Mouse (Mus musculus) gastrocnemius, postnatal 4 days (tissue): Measurements from ENCODE around the gene Gcgr. TPM values are rescaled to one million over a fixed set of nuclear protein-coding genes. Genes with fewer than 3 reads are reported as not detected.

Source experiments
- DNase-seq, 2 experiments: peaks; one replicate each; pipeline ENCODE4 v3.0.0; 2021 to 2022; ENCODE audit warnings: low spot score in 2 of 2, mixed read lengths in 2 of 2
- long read RNA-seq, 2 experiments: library from polyadenylated mRNA; stranded (forward); transcript quantifications; one replicate each; pipeline ENCODE4 v2.0.0; 2021
- total RNA-seq, 2 experiments: library from RNA; stranded (reverse); gene quantifications; 2 replicates each; pipeline ENCODE4 v1.2.3; 2021

Gcgr gene
- under 1 TPM in 1 of 2 experiments, not detected in 1; 0.26 TPM for total RNA-seq
- long read RNA-seq, experiment 1, partial matches to known transcripts = 0 of 1 reads
- long read RNA-seq, experiment 1, other reads (novel, unspliced or antisense) = 0 of 1 reads
- long read RNA-seq, experiment 2, partial matches to known transcripts = 0 of 1 reads
- long read RNA-seq, experiment 2, other reads (novel, unspliced or antisense) = 0 of 1 reads

- DNase-seq = peak in 1 of 2 experiments; percentile 47
Observed at GRCm38 (mm10) chr11:120530085-120530964, at the start of gene Gcgr. Gene Gcgr, plus strand, starts transcription at chr11:120530699.

GRCm38 (mm10) chr11:120483448-120483934 is 47.0 kb upstream of the Gcgr start:
- no peak for DNase-seq

GRCm38 (mm10) chr11:120484265-120484981 is 46.1 kb upstream of the Gcgr start, which contains the start of gene Mrpl12:
Gene Mrpl12, plus strand, starts transcription at chr11:120484613.
- peak; percentile 72 to 88 for DNase-seq

GRCm38 (mm10) chr11:120485251-120485650 is 45.2 kb upstream of the Gcgr start:
- no peak for DNase-seq

- no peak for DNase-seq
Observed at GRCm38 (mm10) chr11:120488516-120488915, 42.0 kb upstream of the Gcgr start.

GRCm38 (mm10) chr11:120489054-120489761 is 41.3 kb upstream of the Gcgr start:
- DNase-seq = peak in 1 of 2 experiments; percentile 62

- DNase-seq = no peak
Observed at GRCm38 (mm10) chr11:120490291-120491046, 40.0 kb upstream of the Gcgr start.

GRCm38 (mm10) chr11:120491317-120492023 is 39.0 kb upstream of the Gcgr start, which contains the start of gene Slc25a10:
Gene Slc25a10, plus strand, starts transcription at chr11:120491840.
- peak; percentile 76 to 90 for DNase-seq

- DNase-seq = no peak
Observed at GRCm38 (mm10) chr11:120492024-120492877, 38.2 kb upstream of the Gcgr start.

GRCm38 (mm10) chr11:120492878-120493203 is 37.7 kb upstream of the Gcgr start:
- no peak for DNase-seq

GRCm38 (mm10) chr11:120493351-120493750 is 37.1 kb upstream of the Gcgr start:
- DNase-seq = no peak

GRCm38 (mm10) chr11:120493911-120494310 is 36.6 kb upstream of the Gcgr start:
- DNase-seq = no peak

- no peak for DNase-seq
Observed at GRCm38 (mm10) chr11:120497436-120497835, 33.1 kb upstream of the Gcgr start.

- no peak for DNase-seq
Observed at GRCm38 (mm10) chr11:120498226-120498625, 32.3 kb upstream of the Gcgr start.

- no peak for DNase-seq
Observed at GRCm38 (mm10) chr11:120498891-120499290, 31.6 kb upstream of the Gcgr start.

GRCm38 (mm10) chr11:120499894-120500293 is 30.6 kb upstream of the Gcgr start:
- DNase-seq = no peak

- no peak for DNase-seq
Observed at GRCm38 (mm10) chr11:120500357-120500756, 30.1 kb upstream of the Gcgr start.

GRCm38 (mm10) chr11:120501018-120501417 is 29.5 kb upstream of the Gcgr start:
- DNase-seq = no peak

- DNase-seq = no peak
Observed at GRCm38 (mm10) chr11:120501701-120502100, 28.8 kb upstream of the Gcgr start.
